Mouse (Mus musculus) spleen, adult 2 months (tissue): ENCODE results near the gene Cabp2.

ENCODE experiments used
- CTCF ChIP-seq: fragments of 200-500 bp; IDR thresholded peaks from 2 replicates; pipeline ENCODE4 v1.5.1; 2011; ENCODE audit warnings: mild to moderate bottlenecking, inconsistent platforms; ENCODE audit not compliant: insufficient read depth, insufficient read length, insufficient replicate concordance; ENCODE audit errors: extremely low read depth
- POLR2A ChIP-seq: fragments of 200-500 bp; IDR thresholded peaks from 2 replicates; pipeline ENCODE4 v1.6.1; 2011; ENCODE audit warnings: low read depth, low read length, inconsistent platforms

DNA sequence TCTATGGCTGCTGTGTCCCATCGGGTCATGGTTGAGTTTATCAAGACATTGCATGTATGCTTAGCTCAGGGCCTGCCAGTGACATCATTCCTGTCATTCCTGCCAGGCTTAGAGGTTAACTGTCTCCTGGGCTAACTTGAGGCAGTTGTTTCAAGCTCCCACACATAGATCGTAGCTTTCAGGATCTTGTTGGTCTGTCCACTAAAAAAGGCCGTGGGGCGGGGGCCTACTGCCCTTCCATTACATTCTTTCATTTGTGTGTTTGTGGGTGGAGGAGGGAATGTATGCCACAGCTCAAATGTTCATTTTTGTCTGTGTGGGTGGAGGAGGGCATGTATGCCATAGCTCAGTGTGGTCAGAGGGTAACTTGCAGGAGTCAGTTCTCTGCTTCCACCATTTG lies 48.7 kb downstream of the Cabp2 start:
- TF ChIP-seq CTCF (no peak), POLR2A (no peak)
